Mouse (Mus musculus) ES-E14 (cell line): Measurements from ENCODE around the gene Pkn2.

Experiments used
- CHD2 ChIP-seq: IDR thresholded peaks from 2 replicates; pipeline ENCODE4 v1.6.1; 2014; ENCODE audit warnings: mild to moderate bottlenecking, low read depth, low read length, inconsistent platforms
- HCFC1 ChIP-seq: IDR thresholded peaks from 2 replicates; pipeline ENCODE4 v1.6.1; 2012; ENCODE audit warnings: low read length, inconsistent platforms, borderline replicate concordance; ENCODE audit not compliant: insufficient read depth
- ZC3H11A ChIP-seq: IDR thresholded peaks from 2 replicates; pipeline ENCODE4 v1.6.1; 2012; ENCODE audit warnings: low read depth, mild to moderate bottlenecking, inconsistent platforms, low read length, borderline replicate concordance

- no peak for TF ChIP-seq CHD2
- no peak for TF ChIP-seq ZC3H11A
- TF ChIP-seq HCFC1, result no peak
Measured at GRCm38 (mm10) chr3:142929906-142930305, 48.1 kb upstream of the Pkn2 start.
